Mouse (Mus musculus): Measurements from ENCODE around the gene Xpo5. TPM values are rescaled to one million over a fixed set of nuclear protein-coding genes. Genes with fewer than 3 reads are reported as not detected.
A peak's percentile ranks its signal among the peaks of the same experiment; 100 is the strongest.

The Xpo5 gene
- total RNA-seq, 2 experiments from 2014 or later, result 9.3 to 9.9 TPM

DNA sequence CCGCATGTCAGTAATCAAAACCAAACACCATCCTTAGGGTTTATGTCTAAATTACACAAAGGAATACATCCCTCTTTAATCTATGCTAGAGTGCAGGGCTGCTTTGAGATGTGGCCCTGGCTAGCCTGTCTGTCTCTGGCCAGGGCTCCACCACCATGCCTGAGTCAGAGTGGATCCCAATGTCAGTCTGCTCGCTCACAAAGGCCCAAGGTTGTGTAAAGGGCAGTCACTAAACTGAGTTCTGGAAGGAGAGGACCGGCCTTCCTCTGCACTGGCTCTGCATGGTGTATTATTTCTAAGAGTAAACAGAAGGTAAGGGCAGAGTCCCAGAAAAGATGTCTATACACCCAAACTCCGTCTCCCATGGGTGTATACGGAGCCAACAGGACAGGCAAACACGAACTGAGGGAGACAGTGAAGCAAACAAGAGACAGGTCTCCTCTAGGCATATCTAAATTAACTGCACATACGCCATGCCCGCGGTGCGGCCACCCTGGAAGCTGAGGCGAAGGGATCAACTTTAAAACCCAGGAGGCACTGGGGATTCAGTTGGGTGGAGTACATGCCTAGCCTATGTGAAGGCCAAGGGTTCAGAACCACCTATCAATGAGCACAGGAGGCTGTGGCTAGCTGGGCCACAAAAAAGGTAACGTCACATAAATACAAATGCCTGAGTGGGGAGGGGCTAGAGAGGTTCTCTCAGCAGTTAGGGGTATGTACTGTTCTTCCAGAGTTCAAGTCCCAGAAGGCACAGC, 75.6 kb downstream of the Xpo5 start:
- intact Hi-C loops (cut with DNase I), result no loop called here
- no peak for DNase-seq

DNA sequence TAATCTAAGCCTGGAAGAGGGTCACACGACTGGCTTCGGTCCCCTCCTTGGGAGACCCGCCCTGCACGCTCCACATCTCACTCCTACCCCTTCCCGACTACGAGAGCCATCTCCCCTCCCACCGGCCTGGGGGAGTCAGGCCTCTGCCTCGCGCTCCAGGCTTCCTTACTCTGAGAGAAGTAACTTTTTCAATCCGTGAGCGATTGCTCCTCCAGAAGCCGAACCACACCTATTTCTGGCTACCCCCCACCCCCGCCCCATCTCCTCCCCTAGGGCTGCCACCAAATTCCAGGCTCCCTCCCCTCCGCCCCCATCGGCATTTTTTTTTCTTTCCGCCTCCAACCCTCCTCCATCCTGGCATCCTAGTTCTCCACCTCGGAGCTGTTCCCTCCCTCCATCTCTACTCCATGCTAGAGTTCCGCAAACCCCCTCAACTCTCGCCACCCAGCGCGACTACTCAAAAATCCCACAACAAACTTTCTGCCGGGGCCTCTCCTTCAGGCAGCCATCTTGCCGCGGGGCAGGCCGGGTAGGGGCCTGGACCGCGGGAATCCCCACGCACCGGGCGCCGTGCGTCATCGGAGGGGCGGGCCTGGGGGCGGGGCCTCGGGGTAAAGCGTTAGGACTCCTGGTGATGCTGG, 80.0 kb downstream of the Xpo5 start, which contains the start of gene Tjap1:
Gene Tjap1 (minus strand): TSS at position 544 of the 641 bp plus-strand sequence.
- intact Hi-C loops (cut with DNase I), result loop anchor here (2.0 to 5.0 kb wide), 2 partner anchors 16 to 100 kb away; partner anchors contain the start of gene Zfp318
- DNase-seq, result peak; percentile 76 to 79

- peak in 1 of 2 experiments; percentile 10 for DNase-seq
- intact Hi-C loops (cut with DNase I), result loop anchor here (2.0 to 5.0 kb wide), 2 partner anchors 16 to 99 kb away; partner anchors contain the start of gene Zfp318
Observed at GRCm38 (mm10) chr17:46283140-46283539, 80.6 kb downstream of the Xpo5 start.

DNA sequence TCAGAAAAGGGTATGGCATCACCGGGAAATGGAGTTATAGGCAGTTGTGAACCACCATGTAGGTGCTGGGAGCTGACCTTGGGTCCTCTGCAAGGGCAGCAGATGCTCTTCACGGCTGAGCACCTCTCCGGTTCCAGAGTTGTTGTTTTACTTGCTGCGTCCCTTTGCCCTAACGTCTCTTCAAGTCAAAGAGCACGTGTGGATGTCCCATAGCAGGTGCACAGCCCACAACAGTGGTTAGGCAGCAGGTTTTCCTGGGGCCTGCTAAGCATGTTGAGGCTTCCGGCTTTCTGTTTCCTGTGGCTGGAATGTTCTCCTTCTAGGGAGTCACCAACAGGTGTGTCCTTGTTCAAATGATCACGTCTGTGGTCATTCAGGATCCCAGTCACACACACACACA, 81.3 kb downstream of the Xpo5 start:
- peak in 1 of 2 experiments; percentile 10 for DNase-seq
- intact Hi-C loops (cut with DNase I), result loop anchor here (2.0 to 5.0 kb wide), 2 partner anchors 17 to 98 kb away; partner anchors contain the start of gene Zfp318

DNA sequence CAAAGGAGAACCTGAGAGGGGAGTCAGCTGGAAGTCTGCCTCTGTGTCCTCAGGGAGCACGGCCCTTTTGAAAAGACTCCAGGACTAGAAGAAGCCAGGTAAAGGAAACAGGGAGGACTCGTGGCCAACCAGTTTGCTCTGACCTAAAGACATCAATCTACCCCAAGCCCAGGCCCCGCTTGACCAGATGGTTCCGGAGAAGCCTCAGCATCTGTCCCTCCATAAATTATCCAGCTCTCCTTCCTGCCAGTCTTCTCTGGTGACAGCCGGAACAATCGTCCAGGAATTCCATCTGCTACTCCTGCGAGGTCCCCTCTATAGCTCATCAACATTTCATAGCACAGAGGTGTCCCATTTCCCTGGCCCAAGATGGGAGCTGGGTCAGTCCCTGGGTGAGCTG, 82.1 kb downstream of the Xpo5 start:
- peak in 1 of 2 experiments; percentile 11 for DNase-seq
- intact Hi-C loops (cut with DNase I), result loop anchor here (5.0 kb wide), 1 partner anchor 98 kb away; the partner anchor contains the start of gene Zfp318

DNA sequence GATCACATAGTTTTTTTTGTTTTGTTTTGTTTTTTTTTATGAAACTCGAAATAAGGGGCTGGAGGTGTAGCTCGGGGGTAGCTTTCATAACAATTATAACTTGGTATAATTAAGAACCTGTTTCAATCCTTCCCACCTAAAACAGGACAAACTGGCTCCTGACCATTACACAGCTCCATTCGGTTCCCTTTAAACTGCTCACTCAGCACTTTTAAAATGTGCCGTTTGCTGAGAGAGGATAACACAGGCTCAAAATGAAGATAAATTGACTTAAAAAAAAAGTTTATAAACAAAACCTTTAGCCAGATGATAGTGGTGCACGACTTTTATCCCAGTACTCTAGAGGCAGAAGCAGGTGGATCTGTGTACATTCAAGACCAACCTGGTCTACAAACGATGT, 82.8 kb downstream of the Xpo5 start:
- intact Hi-C loops (cut with DNase I), result no loop called here
- no peak for DNase-seq

- DNase-seq, result peak; percentile 25 to 33
- intact Hi-C loops (cut with DNase I), result no loop called here
Observed at GRCm38 (mm10) chr17:46287678-46288095, 85.1 kb downstream of the Xpo5 start.

Small RNA genes lying within 50 kb of the gene (microRNA-seq; reads per million reads assigned to microRNA genes)
- gene Mir693, result 0 to 0.72 reads per million in 2 experiments

Other genes starting within 250 kb of the Xpo5 start
- 100 to 1,000 TPM; 137 to 152 TPM for gene Vegfa, start 170.4 kb upstream of the Xpo5 start, total RNA-seq (2021)
- 10 to 100 TPM; 78.0 to 84.1 TPM for gene Mrps18a, start 91.8 kb upstream of the Xpo5 start, total RNA-seq (2021)
- gene Rsph9, start 58.6 kb upstream of the Xpo5 start, total RNA-seq (2021), result under 1 TPM; 0.28 to 0.54 TPM
- 10 to 100 TPM; 17.1 to 19.8 TPM for gene Mad2l1bp, start 49.2 kb upstream of the Xpo5 start, total RNA-seq (2021)
- 10 to 100 TPM; 51.3 to 55.1 TPM for gene Gtpbp2, start 41.8 kb upstream of the Xpo5 start, total RNA-seq (2021)
- 10 to 100 TPM; 11.4 to 12.5 TPM for gene Polh, start 137 bp upstream of the Xpo5 start, total RNA-seq (2021)
- gene Polr1c, start 45.3 kb downstream of the Xpo5 start, total RNA-seq (2021), result 10 to 100 TPM; 11.8 to 13.5 TPM
- gene Yipf3, start 45.3 kb downstream of the Xpo5 start, total RNA-seq (2021), result 10 to 100 TPM; 48.7 to 58.4 TPM
- under 1 TPM; 0.23 to 0.39 TPM for gene Lrrc73, start 50.7 kb downstream of the Xpo5 start, total RNA-seq (2021)
- 10 to 100 TPM; 35.4 to 43.6 TPM for gene Tjap1, start 80.2 kb downstream of the Xpo5 start, total RNA-seq (2021)
- under 1 TPM in 1 of 2 experiments, not detected in 1; 0.49 TPM for gene Dlk2, start 94.6 kb downstream of the Xpo5 start, total RNA-seq (2021)
- 1 to 10 TPM; 2.2 to 2.5 TPM for gene Abcc10, start 125.6 kb downstream of the Xpo5 start, total RNA-seq (2021)
- gene Zfp318, start 180.9 kb downstream of the Xpo5 start, total RNA-seq (2021), result 10 to 100 TPM; 10.2 to 11.6 TPM
- gene Crip3, start 226.1 kb downstream of the Xpo5 start, total RNA-seq (2021), result under 1 TPM; 0.38 to 0.39 TPM
- not detected for gene Slc22a7, start 235.7 kb downstream of the Xpo5 start, total RNA-seq (2021)